Mouse (Mus musculus) splenic B cell, adult 2 months (primary cell): Measurements from ENCODE around the gene Gm8765.
"Not testable (repeated sequence)": the region's sequence is repeated elsewhere in the genome, so short reads cannot be mapped to it uniquely, and the experiment has no call there.

Source experiments
- DNase-seq: peaks from one replicate; pipeline ENCODE4 v3.0.0-alpha.2; 2011; ENCODE audit warnings: low read depth, low spot score
- H3K27me3 ChIP-seq: 2 replicates; pipeline ENCODE4 v1.6.1; 2012; ENCODE audit warnings: mild to moderate bottlenecking, low read length, moderate library complexity, mixed read lengths; ENCODE audit not compliant: control insufficient read depth, poor library complexity, insufficient read depth, severe bottlenecking
- H3K36me3 ChIP-seq: 2 replicates; pipeline ENCODE4 v1.6.1; 2012; ENCODE audit warnings: mild to moderate bottlenecking, low read length, moderate library complexity, mixed read lengths; ENCODE audit not compliant: control insufficient read depth, poor library complexity, insufficient read depth, severe bottlenecking

Gm8765 gene

GRCm38 (mm10) chr13:50698012-50698411, at the start of gene Gm8765:
Gene Gm8765 (plus strand): TSS chr13:50698312.
- DNase-seq, H3K36me3 ChIP-seq, H3K27me3 ChIP-seq: not testable (repeated sequence)

GRCm38 (mm10) chr13:50648771-50649170, 49.3 kb upstream of the Gm8765 start:
- H3K27me3 ChIP-seq, DNase-seq, H3K36me3 ChIP-seq: not testable (repeated sequence)

- not testable (repeated sequence) for H3K27me3 ChIP-seq
Observed at GRCm38 (mm10) chr13:50750282-50750681, 52.2 kb downstream of the Gm8765 start.

GRCm38 (mm10) chr13:50751732-50752131, 53.6 kb downstream of the Gm8765 start:
- DNase-seq: no peak

More at GRCm38 (mm10) chr13:50750282-50750681, 52.2 kb downstream of the Gm8765 start:
- not testable (repeated sequence) for DNase-seq, H3K36me3 ChIP-seq

GRCm38 (mm10) chr13:50752961-50753360, 54.8 kb downstream of the Gm8765 start:
- DNase-seq, H3K27me3 ChIP-seq, H3K36me3 ChIP-seq: not testable (repeated sequence)

More at GRCm38 (mm10) chr13:50751732-50752131, 53.6 kb downstream of the Gm8765 start:
- no peaks in the 10 kb centered on the region for H3K27me3 ChIP-seq
- no peaks in the 10 kb centered on the region for H3K36me3 ChIP-seq
